Mouse (Mus musculus): ENCODE measurements at regions not wholly inside any gene's neighbourhood (a gene's known extent, or its start where the extent isn't known, plus 50 kb on each side); places are given as distances from the start of the nearest gene placed in this dataset.
"Not testable (repeated sequence)": the region's sequence is repeated elsewhere in the genome, so short reads cannot be mapped to it uniquely, and the experiment has no call there.

DNA sequence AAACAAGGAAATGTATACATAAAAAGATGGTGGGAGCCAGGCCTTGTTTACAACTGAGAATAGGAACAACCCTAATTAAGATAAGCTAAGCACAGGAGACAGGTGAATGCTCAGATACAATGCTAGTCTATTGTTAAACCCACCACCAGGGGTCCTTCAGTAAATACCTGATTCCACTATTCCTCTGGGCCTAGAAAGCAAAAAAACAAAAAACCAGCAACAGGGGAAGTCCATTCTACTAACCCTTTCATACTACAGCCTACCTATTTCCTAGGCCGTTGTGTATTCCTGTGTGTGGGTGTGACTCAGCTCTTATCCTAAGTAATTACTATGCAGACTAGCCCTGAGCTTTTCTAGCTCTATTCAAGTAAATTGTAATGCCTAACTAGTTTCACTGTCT, 195.4 kb upstream of the Pcdh17 start:
- TF ChIP-seq EP300, CTCF (IDR thresholded peaks at IDR 0.05): not testable (repeated sequence)
